Mouse (Mus musculus) E14TG2a.4 (cell line): Measurements from ENCODE around the gene Dhx33.

ENCODE experiments used
- CTCF ChIP-seq: conservative IDR thresholded peaks from 2 replicates; pipeline ENCODE4 v1.5.1; 2014; ENCODE audit warnings: low read length
- NANOG ChIP-seq: IDR thresholded peaks from 2 replicates; pipeline ENCODE4 v1.6.1; 2014; ENCODE audit warnings: borderline replicate concordance, low read length, mixed read lengths
- POU5F1 ChIP-seq: IDR thresholded peaks from 2 replicates; pipeline ENCODE4 v1.6.1; 2014; ENCODE audit warnings: low read length, borderline replicate concordance

- TF ChIP-seq CTCF (no peak), POU5F1 (no peak), NANOG (no peak)
Observed at GRCm38 (mm10) chr11:71012743-71013142, 8.5 kb upstream of the Dhx33 start.
